Mouse (Mus musculus) cortical plate, adult 2 months (tissue): ENCODE data around the gene Zfp968. TPM values are rescaled to one million over a fixed set of nuclear protein-coding genes. Genes with fewer than 3 reads are reported as not detected.
"Not testable (repeated sequence)": the region's sequence is repeated elsewhere in the genome, so short reads cannot be mapped to it uniquely, and the experiment has no call there.

Source experiments
- H3K27ac ChIP-seq: fragments of 200-500 bp; 2 replicates; pipeline ENCODE4 v1.5.1; 2012; ENCODE audit warnings: low read length, control low read depth, inconsistent platforms; ENCODE audit not compliant: insufficient read depth
- H3K4me1 ChIP-seq: fragments of 200-500 bp; 2 replicates; pipeline ENCODE4 v1.6.1; 2011; ENCODE audit warnings: low read length; ENCODE audit not compliant: control insufficient read depth, insufficient read depth
- H3K4me3 ChIP-seq: fragments of 200-500 bp; 2 replicates; pipeline ENCODE4 v1.5.1; 2011; ENCODE audit warnings: mild to moderate bottlenecking, low read length, control low read depth; ENCODE audit not compliant: insufficient read depth
- polyA plus RNA-seq: library from polyadenylated mRNA; depleted of rRNA; stranded (reverse); fragments of >200 nt; gene quantifications from 2 replicates; pipeline ENCODE4 v1.2.3, GENCODE M21; 2012; rRNA removed

Gene Zfp968
- 3.1 and 3.3 TPM in 2 replicates for polyA plus RNA-seq

GRCm38 (mm10) chr2:175372136-175372535, at the start of gene Zfp968:
Gene Zfp968 (plus strand): TSS chr2:175372436.
- not testable (repeated sequence) for H3K4me3 ChIP-seq, H3K4me1 ChIP-seq

GRCm38 (mm10) chr2:175338097-175338496, 34.1 kb upstream of the Zfp968 start, which contains the start of gene Gm4631:
Gene Gm4631 (minus strand): TSS chr2:175338197.
- H3K4me3 ChIP-seq, H3K27ac ChIP-seq, H3K4me1 ChIP-seq: not testable (repeated sequence)

More at GRCm38 (mm10) chr2:175372136-175372535, at the start of gene Zfp968:
- H3K27ac ChIP-seq, result not testable (repeated sequence)

Other genes starting within 250 kb of the Zfp968 start
- 21.7 and 24.0 TPM in 2 replicates for gene Gm14399, start 230.4 kb upstream of the Zfp968 start, polyA plus RNA-seq
- 3.5 and 4.4 TPM in 2 replicates for gene Gm14443, start 196.6 kb upstream of the Zfp968 start, polyA plus RNA-seq
- 15.1 and 16.5 TPM in 2 replicates for gene Gm14391, start 165.5 kb upstream of the Zfp968 start, polyA plus RNA-seq
- not detected in 2 replicates for gene Gm14440, start 97.3 kb upstream of the Zfp968 start, polyA plus RNA-seq
- 29.1 and 31.4 TPM in 2 replicates for gene Gm4631, start 34.2 kb upstream of the Zfp968 start, polyA plus RNA-seq
- gene Gm4724, start 63.4 kb downstream of the Zfp968 start, polyA plus RNA-seq, result 33.4 and 34.7 TPM in 2 replicates
- 3.1 and 3.5 TPM in 2 replicates for gene Zfp965, start 97.5 kb downstream of the Zfp968 start, polyA plus RNA-seq